Mouse (Mus musculus) heart, postnatal 0 days (tissue): ENCODE data around the gene Ncam2. TPM values are rescaled to one million over a fixed set of nuclear protein-coding genes. Genes with fewer than 3 reads are reported as not detected.

ENCODE experiments used
- ATAC-seq: fragments of 200-750 bp; cut with Nextera tagmentation; 2 replicates; pipeline ENCODE4 v1.8.0; 2017; ENCODE audit warnings: low read depth, moderate number of reproducible peaks, moderate library complexity; ENCODE audit not compliant: insufficient read depth
- DNase-seq: peaks from one replicate; pipeline ENCODE4 v3.0.0-alpha.2; 2016; ENCODE audit warnings: low spot score
- H3K27ac ChIP-seq: fragments of 300-500 bp; sonication (generic); 2 replicates; pipeline ENCODE4 v1.5.1; 2014; ENCODE audit warnings: low read depth, mild to moderate bottlenecking
- H3K27me3 ChIP-seq: fragments of 300-500 bp; sonication (generic); 2 replicates; pipeline ENCODE4 v1.6.1; 2014; ENCODE audit warnings: low read length, mixed read lengths; ENCODE audit not compliant: control insufficient read depth, insufficient read depth
- H3K36me3 ChIP-seq: fragments of 300-500 bp; sonication (generic); replicated peaks from 2 replicates; pipeline ENCODE4 v1.6.1; 2014; ENCODE audit warnings: low read length, mixed read lengths; ENCODE audit not compliant: control insufficient read depth, insufficient read depth
- H3K4me1 ChIP-seq: fragments of 300-500 bp; sonication (generic); 2 replicates; pipeline ENCODE4 v1.6.1; 2014; ENCODE audit warnings: antibody characterized with exemption; ENCODE audit not compliant: control insufficient read depth, insufficient read depth
- H3K4me2 ChIP-seq: fragments of 300-500 bp; sonication (generic); 2 replicates; pipeline ENCODE4 v1.6.1; 2014; ENCODE audit warnings: low read depth, mild to moderate bottlenecking, low read length, moderate library complexity
- H3K4me3 ChIP-seq: fragments of 300-500 bp; sonication (generic); 2 replicates; pipeline ENCODE4 v1.5.1; 2014; ENCODE audit warnings: low read depth, low read length
- H3K9ac ChIP-seq: fragments of 300-500 bp; sonication (generic); replicated peaks from 2 replicates; pipeline ENCODE4 v1.6.1; 2014; ENCODE audit warnings: low read depth, low read length, mixed read lengths
- H3K9me3 ChIP-seq: fragments of 300-500 bp; sonication (generic); replicated peaks from 2 replicates; pipeline ENCODE4 v1.6.1; 2016; ENCODE audit warnings: low read length; ENCODE audit not compliant: control insufficient read depth
- CTCF ChIP-seq: IDR thresholded peaks from 2 replicates; pipeline ENCODE4 v1.5.1; 2016; ENCODE audit warnings: antibody characterized with exemption, control low read depth, low read depth
- EP300 ChIP-seq: IDR thresholded peaks from 2 replicates; pipeline ENCODE4 v1.6.1; 2016; ENCODE audit warnings: antibody characterized with exemption, low read depth
- WGBS: fragments of 180-500 bp; shearing (Covaris S2); extraction: QIAGEN DNeasy Blood & Tissue Kit; methylation state at CpG from one replicate; pipeline ENCODE4 v1.1.7; 2014; 5-methylcytosine and 5-hydroxymethylcytosine counted together
- polyA plus RNA-seq: library from polyadenylated mRNA; unstranded; fragments of >200 nt; fragmentation: Nextera tagmentation; extraction: Ambion mirVana; gene quantifications from 2 replicates; pipeline ENCODE4 v1.2.1, GENCODE M21; 2015
- total RNA-seq: library from RNA; depleted of rRNA; stranded (reverse); fragments of >200 nt; gene quantifications from 2 replicates; pipeline ENCODE4 v1.2.3, GENCODE M21; 2014; ENCODE audit warnings: low replicate concordance

The Ncam2 gene
- total and polyA plus RNA-seq, 2 experiments from 2014 or later, result 0.04 TPM; not detected in 1

DNA sequence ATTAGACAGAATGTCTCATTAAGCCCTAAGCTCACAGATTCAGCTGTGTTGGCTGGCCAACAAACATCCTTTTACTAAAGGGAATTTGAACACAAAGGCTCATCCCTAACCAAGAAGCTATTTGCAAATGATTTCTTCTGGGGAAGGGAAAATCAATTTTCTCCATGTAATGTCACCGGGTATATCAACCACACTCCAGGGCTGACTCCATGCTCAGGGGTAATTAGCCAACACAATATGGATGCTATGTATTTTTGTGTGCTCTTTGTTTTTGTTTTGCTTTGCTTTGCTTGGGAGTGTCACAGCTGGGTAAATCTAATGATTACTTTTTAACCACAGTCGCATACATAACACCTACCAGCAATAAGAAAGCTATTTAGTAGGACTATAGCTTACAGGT lies 188.1 kb downstream of the Ncam2 start:
- DNase-seq, result no peak
- no peak overlapping the region for H3K4me2 ChIP-seq
- no peaks in the 10 kb centered on the region for H3K4me1 ChIP-seq
- no peaks in the 10 kb centered on the region for H3K36me3 ChIP-seq
- H3K4me3 ChIP-seq, result no peak overlapping the region
- no peaks in the 10 kb centered on the region for H3K27me3 ChIP-seq
- H3K27ac ChIP-seq, result no peak overlapping the region
- H3K9ac ChIP-seq, result no peak overlapping the region
- no peaks in the 10 kb centered on the region for H3K9me3 ChIP-seq
- no peak for TF ChIP-seq EP300
- TF ChIP-seq CTCF, result no peak
- WGBS, result 67% methylated on average over 2 of the region's 2 CpGs
- no peak for ATAC-seq

DNA sequence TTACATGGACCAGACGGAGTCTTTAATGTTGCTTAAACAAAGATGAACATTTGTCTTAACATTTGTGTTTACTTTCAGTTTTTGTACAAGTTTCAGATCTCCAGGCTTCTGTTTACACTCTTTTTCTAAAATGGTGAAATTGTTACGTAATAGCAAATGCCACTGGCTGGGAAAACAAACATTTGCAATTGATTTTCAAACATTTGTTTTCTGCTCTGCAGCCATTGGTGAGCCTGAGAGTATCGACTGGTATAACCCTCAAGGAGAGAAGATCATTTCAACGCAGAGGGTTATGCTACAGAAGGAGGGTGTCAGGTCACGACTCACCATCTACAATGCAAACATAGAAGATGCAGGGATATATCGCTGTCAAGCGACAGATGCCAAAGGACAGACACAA lies 234.1 kb downstream of the Ncam2 start:
- no peaks in the 10 kb centered on the region for H3K9me3 ChIP-seq
- no peak overlapping the region for H3K4me2 ChIP-seq
- TF ChIP-seq EP300 (no peak), CTCF (no peak)
- WGBS, result 77% methylated on average over 7 of the region's 7 CpGs
- H3K27me3 ChIP-seq, result no peaks in the 10 kb centered on the region
- H3K9ac ChIP-seq, result no peak overlapping the region
- ATAC-seq, result no peak
- H3K4me1 ChIP-seq, result no peaks in the 10 kb centered on the region
- no peak for DNase-seq
- H3K36me3 ChIP-seq, result no peaks in the 10 kb centered on the region
- no peak overlapping the region for H3K4me3 ChIP-seq
- H3K27ac ChIP-seq, result no peak overlapping the region

DNA sequence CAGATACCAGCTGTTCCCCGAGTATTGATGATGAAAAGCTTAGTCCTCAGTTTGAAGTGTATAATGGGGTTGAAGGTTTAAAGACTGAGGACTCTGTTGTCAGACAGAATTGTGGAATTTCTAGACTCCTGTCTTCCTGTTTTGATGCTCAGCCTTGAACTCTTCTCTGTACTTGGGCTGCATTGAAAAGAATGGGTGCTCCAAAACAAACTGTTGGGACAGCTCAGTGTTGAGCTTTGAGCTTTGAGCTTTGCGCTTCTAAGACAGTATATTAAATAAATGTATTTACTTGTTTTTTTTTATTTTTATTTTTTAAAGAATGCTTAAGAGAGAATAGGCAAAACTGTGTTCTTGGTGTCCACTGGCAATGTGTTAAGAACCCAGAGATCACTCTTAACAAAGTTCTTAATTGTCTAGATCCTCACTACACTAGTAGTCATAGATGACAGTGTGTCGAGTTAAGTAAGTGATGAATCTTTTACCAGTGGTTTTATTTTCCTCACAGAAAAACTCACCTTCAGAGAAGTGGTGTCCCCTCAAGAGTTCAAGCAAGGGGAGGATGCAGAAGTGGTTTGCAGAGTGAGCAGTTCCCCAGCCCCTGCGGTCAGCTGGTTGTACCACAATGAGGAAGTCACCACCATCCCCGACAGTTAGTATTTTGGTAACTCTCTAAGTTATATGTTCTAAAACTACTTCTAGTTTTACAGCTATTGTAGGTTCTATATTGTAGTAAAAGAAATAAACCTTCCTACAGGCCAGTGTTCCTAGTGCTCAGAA lies 236.8 kb downstream of the Ncam2 start:
- no peak overlapping the region for H3K27ac ChIP-seq
- H3K4me1 ChIP-seq, result no peaks in the 10 kb centered on the region
- no peak overlapping the region for H3K4me3 ChIP-seq
- DNase-seq (no peak), ATAC-seq (no peak)
- no peaks in the 10 kb centered on the region for H3K27me3 ChIP-seq
- H3K36me3 ChIP-seq, result no peaks in the 10 kb centered on the region
- TF ChIP-seq EP300 (no peak), CTCF (no peak)
- WGBS, result 76% methylated on average over 5 of the region's 5 CpGs
- no peaks in the 10 kb centered on the region for H3K9me3 ChIP-seq
- H3K9ac ChIP-seq, result no peak overlapping the region
- no peak overlapping the region for H3K4me2 ChIP-seq

DNA sequence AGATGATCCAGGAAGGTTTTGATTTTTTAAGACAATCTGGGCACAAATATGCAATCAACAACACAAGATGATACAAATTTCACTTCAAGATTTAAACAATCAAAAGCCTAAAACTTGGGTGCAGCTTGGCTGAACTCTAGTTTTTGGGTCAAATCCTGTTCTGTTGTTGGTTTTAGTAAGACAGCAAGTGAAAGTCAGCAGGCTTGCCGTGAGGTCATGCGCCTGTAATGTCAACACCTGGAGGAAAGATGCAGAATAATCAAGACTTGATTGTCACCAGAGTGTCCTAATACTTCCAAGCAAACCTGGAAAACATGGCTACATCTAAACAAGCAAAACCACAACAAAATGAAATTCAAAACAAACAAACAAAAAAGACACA lies 237.4 kb downstream of the Ncam2 start:
- H3K27ac ChIP-seq, result no peak overlapping the region
- H3K4me1 ChIP-seq, result no peaks in the 10 kb centered on the region
- no peak overlapping the region for H3K4me2 ChIP-seq
- no peak overlapping the region for H3K9ac ChIP-seq
- H3K27me3 ChIP-seq, result no peaks in the 10 kb centered on the region
- no peaks in the 10 kb centered on the region for H3K36me3 ChIP-seq
- DNase-seq (no peak), ATAC-seq (no peak)
- H3K9me3 ChIP-seq, result no peaks in the 10 kb centered on the region
- WGBS, result 80% methylated on average over 2 of the region's 2 CpGs
- H3K4me3 ChIP-seq, result no peak overlapping the region
- TF ChIP-seq CTCF (no peak), EP300 (no peak)

DNA sequence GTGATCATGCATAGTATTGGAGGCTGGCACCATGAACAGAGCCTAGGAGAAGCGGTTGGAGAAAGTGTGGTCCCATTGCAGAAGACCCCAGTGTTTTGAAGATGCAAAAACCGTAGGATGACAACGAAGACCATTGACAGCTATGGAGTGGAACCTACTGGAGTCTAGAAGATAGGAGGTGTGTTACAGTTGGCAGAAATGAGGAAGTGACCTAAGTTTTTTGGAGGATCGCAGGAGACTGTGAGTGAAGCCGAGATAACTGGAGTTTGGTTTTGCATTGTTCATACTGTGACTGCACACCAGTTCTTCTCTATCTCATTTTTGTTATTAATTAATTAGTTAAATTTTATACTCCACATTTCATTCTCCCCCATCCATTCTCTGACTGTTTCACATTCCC lies 250.4 kb downstream of the Ncam2 start:
- Histone ChIP-seq H3K9ac (no peak overlapping the region), H3K27me3 (no peaks in the 10 kb centered on the region), H3K36me3 (no peaks in the 10 kb centered on the region), H3K4me3 (no peak overlapping the region), H3K4me1 (no peaks in the 10 kb centered on the region), H3K27ac (no peak overlapping the region), H3K9me3 (no peaks in the 10 kb centered on the region), H3K4me2 (no peak overlapping the region)
- ATAC-seq (no peak), DNase-seq (no peak)
- TF ChIP-seq CTCF (no peak), EP300 (no peak)
- 81% methylated on average over 5 of the region's 5 CpGs for WGBS

DNA sequence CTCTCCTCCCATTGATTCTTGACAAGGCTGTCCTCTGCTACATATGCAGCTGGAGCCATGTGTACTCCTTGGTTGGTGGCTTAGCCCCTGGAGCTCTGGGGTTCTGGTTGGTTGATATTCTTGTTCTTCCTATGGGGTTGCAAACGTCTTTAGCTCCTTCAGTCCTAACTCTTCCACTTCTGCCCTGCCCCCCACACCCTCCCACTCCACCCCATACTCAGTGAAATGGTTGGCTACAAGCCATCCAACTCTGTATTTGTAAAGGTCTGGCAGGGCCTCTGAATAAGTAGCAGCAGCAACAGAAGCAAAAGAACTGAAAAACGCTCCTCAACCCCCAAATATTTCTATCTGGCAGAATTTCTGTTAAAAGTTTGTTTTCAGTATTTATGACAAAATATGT lies 252.5 kb downstream of the Ncam2 start:
- no peaks in the 10 kb centered on the region for H3K36me3 ChIP-seq
- TF ChIP-seq CTCF (no peak), EP300 (no peak)
- ATAC-seq (no peak), DNase-seq (no peak)
- H3K9me3 ChIP-seq, result no peaks in the 10 kb centered on the region
- no peaks in the 10 kb centered on the region for H3K4me1 ChIP-seq
- H3K27me3 ChIP-seq, result no peaks in the 10 kb centered on the region
- no peak overlapping the region for H3K9ac ChIP-seq
- H3K4me2 ChIP-seq, result no peak overlapping the region
- 52% methylated on average over 2 of the region's 2 CpGs for WGBS
- no peak overlapping the region for H3K4me3 ChIP-seq
- H3K27ac ChIP-seq, result no peak overlapping the region
